Mouse (Mus musculus) kidney, adult 2 months (tissue): ENCODE results near the gene Slc6a20a. TPM values are rescaled to one million over a fixed set of nuclear protein-coding genes. Genes with fewer than 3 reads are reported as not detected.
A peak's percentile ranks its signal among the peaks of the same experiment; 100 is the strongest.

ENCODE experiments used
- DNase-seq: peaks from one replicate; pipeline ENCODE4 v3.0.0; 2021
- H3K27ac ChIP-seq: fragments of 200-500 bp; 2 replicates; pipeline ENCODE4 v1.5.1; 2012; ENCODE audit warnings: low read depth, low read length, control low read depth, inconsistent platforms; ENCODE audit not compliant: insufficient read depth
- H3K27me3 ChIP-seq: fragments of 200-500 bp; replicated peaks from 2 replicates; pipeline ENCODE4 v1.6.1; 2012; ENCODE audit warnings: mild to moderate bottlenecking, moderate library complexity, low read length, inconsistent platforms; ENCODE audit not compliant: control insufficient read depth, insufficient read depth
- H3K36me3 ChIP-seq: fragments of 200-500 bp; 2 replicates; pipeline ENCODE4 v1.6.1; 2012; ENCODE audit warnings: mild to moderate bottlenecking, moderate library complexity, low read length, inconsistent platforms; ENCODE audit not compliant: control insufficient read depth, insufficient read depth
- H3K4me1 ChIP-seq: fragments of 200-500 bp; 2 replicates; pipeline ENCODE4 v1.6.1; 2011; ENCODE audit warnings: low read length; ENCODE audit not compliant: control insufficient read depth, insufficient read depth
- H3K4me3 ChIP-seq: fragments of 200-500 bp; 2 replicates; pipeline ENCODE4 v1.5.1; 2011; ENCODE audit warnings: mild to moderate bottlenecking, low read depth, low read length, control low read depth; ENCODE audit not compliant: insufficient read depth
- CTCF ChIP-seq: fragments of 200-500 bp; conservative IDR thresholded peaks from 2 replicates; pipeline ENCODE4 v1.5.1; 2011; ENCODE audit warnings: low read depth, mild to moderate bottlenecking, control low read depth, low read length, moderate library complexity, mixed read lengths; ENCODE audit not compliant: insufficient read depth, insufficient read length
- POLR2A ChIP-seq: fragments of 200-500 bp; IDR thresholded peaks from one replicate; pipeline ENCODE4 v1.6.1; 2011; ENCODE audit warnings: low read depth, low read length, control low read depth
- WGBS: fragments of 180-500 bp; shearing (Covaris S2); methylation state at CpG from one replicate; pipeline ENCODE4 v1.1.7; 2018; 5-methylcytosine and 5-hydroxymethylcytosine counted together
- polyA plus RNA-seq: library from polyadenylated mRNA; depleted of rRNA; stranded (reverse); fragments of >200 nt; gene quantifications from 2 replicates; pipeline ENCODE4 v1.2.3, GENCODE M21; 2012; rRNA removed

Gene Slc6a20a
- polyA plus RNA-seq, 1 experiment = 26.8 TPM

DNA sequence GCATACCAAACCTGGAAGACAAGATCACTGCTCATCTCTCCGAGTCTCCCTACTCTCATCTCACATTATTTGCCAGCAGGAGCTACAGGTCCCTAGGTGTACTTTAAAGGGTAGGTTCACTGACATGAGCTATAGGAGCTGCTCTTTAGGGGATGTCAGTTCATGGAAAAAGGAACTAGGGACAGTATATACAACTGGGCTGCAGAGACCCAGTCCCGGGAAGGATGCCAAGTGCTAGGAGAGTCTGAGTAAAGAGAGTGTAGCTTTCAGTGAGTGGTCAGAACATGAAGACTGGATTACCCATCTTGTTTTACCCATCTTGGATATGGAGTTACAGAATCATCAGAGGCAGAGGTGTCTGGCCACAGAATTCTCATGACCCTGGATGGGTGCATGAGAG is 81.3 kb downstream of the Slc6a20a start:
- TF ChIP-seq CTCF = no peak
- TF ChIP-seq POLR2A = no peak
- Histone ChIP-seq H3K4me1 (no peaks in the 10 kb centered on the region), H3K4me3 (no peak overlapping the region), H3K27ac (no peak overlapping the region), H3K36me3 (peaks cover 11% of the 10 kb centered on the region), H3K27me3 (no peaks in the 10 kb centered on the region)
- DNase-seq = no peak
- 90% methylated on average over 2 of the region's 2 CpGs for WGBS

GRCm38 (mm10) chr9:123596910-123597309 is 81.8 kb downstream of the Slc6a20a start:
- H3K4me1 ChIP-seq = no peaks in the 10 kb centered on the region
- H3K36me3 ChIP-seq = peaks cover 11% of the 10 kb centered on the region
- H3K4me3 ChIP-seq = no peak overlapping the region
- DNase-seq = no peak
- no peak for TF ChIP-seq POLR2A
- no peak for TF ChIP-seq CTCF
- H3K27ac ChIP-seq = no peak overlapping the region
- WGBS = 97% methylated on average over 2 of the region's 2 CpGs
- no peaks in the 10 kb centered on the region for H3K27me3 ChIP-seq

- Histone ChIP-seq H3K27ac (no peak overlapping the region), H3K27me3 (no peaks in the 10 kb centered on the region), H3K4me3 (no peak overlapping the region), H3K36me3 (peaks cover 13% of the 10 kb centered on the region), H3K4me1 (no peaks in the 10 kb centered on the region)
- DNase-seq = no peak
- TF ChIP-seq CTCF = no peak
- no peak for TF ChIP-seq POLR2A
- WGBS = 83% methylated on average over 4 of the region's 4 CpGs
Measured at GRCm38 (mm10) chr9:123595194-123595593, 83.5 kb downstream of the Slc6a20a start.

DNA sequence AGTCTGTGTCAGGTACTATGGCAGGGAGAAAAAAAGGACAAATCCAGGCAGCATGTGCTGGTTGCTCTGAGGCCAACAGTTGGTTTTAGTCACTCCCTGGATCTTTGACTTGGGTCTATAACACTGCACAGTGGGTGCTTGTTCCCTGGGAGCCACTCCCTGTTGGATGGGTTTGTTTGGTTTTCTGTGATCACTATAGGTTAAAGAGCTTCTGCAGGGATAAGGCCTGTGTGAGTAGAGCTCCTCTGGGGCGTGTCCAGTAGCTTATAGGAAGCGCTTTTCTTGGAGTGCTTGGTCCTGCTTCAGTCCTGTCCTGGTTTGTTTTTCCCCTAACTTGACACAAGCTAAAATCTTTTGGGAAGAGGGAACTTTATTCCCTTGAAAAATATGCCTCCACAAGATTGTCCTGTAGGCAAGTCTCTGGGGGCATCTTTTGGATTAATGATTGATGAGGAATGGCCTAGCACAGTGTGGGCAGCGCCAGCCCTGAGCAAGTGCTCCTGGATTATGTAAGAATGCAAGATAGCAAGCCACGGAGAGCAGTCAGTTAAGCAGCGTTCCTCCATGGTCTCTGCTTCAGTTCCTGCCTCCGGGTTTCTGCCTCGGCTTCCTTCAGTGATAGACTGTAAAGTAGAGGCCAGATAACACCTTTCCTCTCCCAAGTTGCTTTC is 89.3 kb downstream of the Slc6a20a start:
- TF ChIP-seq CTCF = no peak
- no peak for TF ChIP-seq POLR2A
- H3K27ac ChIP-seq = peak overlapping the region; percentile 30; the same call in 1 of the 2 replicates

More for the DNA sequence above, 89.3 kb downstream of the Slc6a20a start:
- no peak overlapping the region for H3K4me3 ChIP-seq
- no peaks in the 10 kb centered on the region for H3K27me3 ChIP-seq
- peaks cover 12% of the 10 kb centered on the region for H3K36me3 ChIP-seq
- H3K4me1 ChIP-seq = peaks cover 7% of the 10 kb centered on the region; the same call in 1 of the 2 replicates
- DNase-seq = peak; percentile 88
- 47% methylated on average over 7 of the region's 7 CpGs for WGBS

Other genes with a start within 250 kb of the Slc6a20a start
- gene Limd1, start 200.2 kb downstream of the Slc6a20a start, polyA plus RNA-seq = 56.9 and 58.7 TPM in 2 replicates
- 13.8 and 20.0 TPM in 2 replicates for gene Sacm1l, start 149.1 kb downstream of the Slc6a20a start, polyA plus RNA-seq
- 341 and 382 TPM in 2 replicates for gene Slc6a20b, start 46.3 kb downstream of the Slc6a20a start, polyA plus RNA-seq
- 0.24 and 0.91 TPM in 2 replicates for gene Ccr9, start 446 bp downstream of the Slc6a20a start, polyA plus RNA-seq
- gene Lztfl1, start 38.8 kb upstream of the Slc6a20a start, polyA plus RNA-seq = 4.5 and 5.3 TPM in 2 replicates
- 0.56 and 1.4 TPM in 2 replicates for gene Cxcr6, start 127.6 kb upstream of the Slc6a20a start, polyA plus RNA-seq
- 7.1 and 9.9 TPM in 2 replicates for gene Fyco1, start 173.0 kb upstream of the Slc6a20a start, polyA plus RNA-seq
- 0.45 and 0.72 TPM in 2 replicates for gene Xcr1, start 183.1 kb upstream of the Slc6a20a start, polyA plus RNA-seq